Mouse (Mus musculus) lung, postnatal 0 days (tissue): ENCODE results near the gene Pjvk. TPM values are rescaled to one million over a fixed set of nuclear protein-coding genes. Genes with fewer than 3 reads are reported as not detected.
A peak's percentile ranks its signal among the peaks of the same experiment; 100 is the strongest.
"Not testable (repeated sequence)": the region's sequence is repeated elsewhere in the genome, so short reads cannot be mapped to it uniquely, and the experiment has no call there.

Experiments
- ATAC-seq: fragments of 200-750 bp; cut with Nextera tagmentation; 2 replicates; pipeline ENCODE4 v1.8.0; 2017; ENCODE audit warnings: moderate library complexity
- DNase-seq: peaks from one replicate; pipeline ENCODE4 v3.0.0-alpha.2; 2016; ENCODE audit warnings: low spot score
- H3K27ac ChIP-seq: fragments of 300-500 bp; sonication (generic); 2 replicates; pipeline ENCODE4 v1.5.1; 2014; ENCODE audit warnings: antibody characterized with exemption, mild to moderate bottlenecking, low read length, mixed read lengths
- H3K27me3 ChIP-seq: fragments of 300-500 bp; sonication (generic); replicated peaks from 2 replicates; pipeline ENCODE4 v1.6.1; 2014; ENCODE audit warnings: low read length, mixed read lengths; ENCODE audit not compliant: insufficient read depth
- H3K36me3 ChIP-seq: fragments of 300-500 bp; sonication (generic); 2 replicates; pipeline ENCODE4 v1.6.1; 2014; ENCODE audit warnings: low read length, mixed read lengths; ENCODE audit not compliant: insufficient read depth
- H3K4me1 ChIP-seq: fragments of 300-500 bp; sonication (generic); 2 replicates; pipeline ENCODE4 v1.6.1; 2014; ENCODE audit warnings: antibody characterized with exemption, low read depth, low read length, mixed read lengths; ENCODE audit not compliant: insufficient read depth
- H3K4me2 ChIP-seq: fragments of 300-500 bp; sonication (generic); replicated peaks from 2 replicates; pipeline ENCODE4 v1.6.1; 2014; ENCODE audit warnings: low read depth, mild to moderate bottlenecking, low read length, moderate library complexity, mixed read lengths
- H3K4me3 ChIP-seq: fragments of 300-500 bp; sonication (generic); 2 replicates; pipeline ENCODE4 v1.5.1; 2014; ENCODE audit warnings: low read depth, low read length
- H3K9ac ChIP-seq: fragments of 300-500 bp; sonication (generic); replicated peaks from 2 replicates; pipeline ENCODE4 v1.6.1; 2014; ENCODE audit warnings: low read depth, mild to moderate bottlenecking
- H3K9me3 ChIP-seq: fragments of 300-500 bp; sonication (generic); 2 replicates; pipeline ENCODE4 v1.6.1; 2016; ENCODE audit warnings: low read length, mixed read lengths
- CTCF ChIP-seq: IDR thresholded peaks from 2 replicates; pipeline ENCODE4 v1.5.1; 2016; ENCODE audit warnings: antibody characterized with exemption, mild to moderate bottlenecking
- EP300 ChIP-seq: IDR thresholded peaks from 2 replicates; pipeline ENCODE4 v1.6.1; 2016; ENCODE audit warnings: antibody characterized with exemption, mild to moderate bottlenecking, control low read depth
- WGBS: fragments of 180-500 bp; shearing (Covaris S2); extraction: QIAGEN DNeasy Blood & Tissue Kit; methylation state at CpG from one replicate; pipeline ENCODE4 v1.1.7; 2014; 5-methylcytosine and 5-hydroxymethylcytosine counted together
- polyA plus RNA-seq: library from polyadenylated mRNA; unstranded; fragments of >200 nt; fragmentation: Nextera tagmentation; extraction: Ambion mirVana; gene quantifications from 2 replicates; pipeline ENCODE4 v1.2.1, GENCODE M21; 2015

Pjvk gene
- polyA plus RNA-seq, 1 experiment from 2014 or later = 0.29 TPM

DNA sequence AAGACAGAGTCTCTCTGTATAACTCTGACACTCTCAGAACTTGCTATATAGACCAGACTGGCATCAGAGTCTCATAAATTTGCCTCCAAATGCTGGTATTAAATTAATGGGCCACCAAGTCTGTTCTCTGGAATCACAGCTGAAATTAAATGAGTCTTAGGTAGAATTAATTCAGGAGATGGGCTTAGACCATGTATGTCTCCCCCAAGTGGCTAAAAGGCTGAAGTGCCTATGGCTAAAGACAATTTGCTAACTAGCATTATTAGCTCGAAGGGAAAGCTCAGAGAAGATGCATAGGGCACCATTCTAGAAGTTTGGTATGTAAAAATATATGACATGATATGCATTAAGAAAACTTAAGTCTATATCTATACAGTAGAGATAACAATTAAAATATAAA lies 30.2 kb upstream of the Pjvk start:
- DNase-seq = peak; percentile 71
- Histone ChIP-seq H3K9me3 (no peaks in the 10 kb centered on the region), H3K4me2 (no peak overlapping the region), H3K27me3 (no peaks in the 10 kb centered on the region), H3K4me3 (no peak overlapping the region), H3K27ac (no peak overlapping the region), H3K9ac (no peak overlapping the region), H3K4me1 (no peaks in the 10 kb centered on the region), H3K36me3 (no peaks in the 10 kb centered on the region)
- ATAC-seq = peak; percentile 33; the same call in 1 of the 2 replicates
- peak; percentile 82 for TF ChIP-seq CTCF
- no peak for TF ChIP-seq EP300
- WGBS = 13% methylated on average over 1 of the region's 1 CpGs

DNA sequence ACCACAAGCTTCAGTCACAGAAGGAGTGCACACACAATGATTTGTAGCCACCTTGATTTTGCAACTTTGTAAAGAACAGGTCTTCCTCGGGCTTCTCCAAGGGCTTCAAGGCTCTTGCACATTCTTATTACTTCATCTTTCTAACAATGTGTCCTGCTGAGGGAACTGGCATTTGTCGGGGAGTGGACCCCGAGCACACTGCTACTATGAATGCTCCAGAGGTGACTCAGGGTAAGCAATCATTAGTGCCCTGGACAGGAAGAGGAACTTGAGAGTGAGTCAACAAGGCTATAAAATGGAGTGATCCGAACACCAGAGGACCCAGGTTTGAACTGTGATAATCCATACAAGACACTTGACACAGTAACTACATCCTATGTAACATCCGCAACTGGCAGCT lies 28.1 kb upstream of the Pjvk start:
- DNase-seq (no peak), ATAC-seq (no peak)
- Histone ChIP-seq H3K27ac (no peak overlapping the region), H3K9ac (no peak overlapping the region), H3K4me1 (no peaks in the 10 kb centered on the region), H3K27me3 (no peaks in the 10 kb centered on the region), H3K4me2 (no peak overlapping the region), H3K9me3 (no peaks in the 10 kb centered on the region), H3K36me3 (no peaks in the 10 kb centered on the region; the same call in 1 of the 2 replicates), H3K4me3 (no peak overlapping the region)
- WGBS = 71% methylated on average over 5 of the region's 5 CpGs
- TF ChIP-seq CTCF = no peak
- no peak for TF ChIP-seq EP300

DNA sequence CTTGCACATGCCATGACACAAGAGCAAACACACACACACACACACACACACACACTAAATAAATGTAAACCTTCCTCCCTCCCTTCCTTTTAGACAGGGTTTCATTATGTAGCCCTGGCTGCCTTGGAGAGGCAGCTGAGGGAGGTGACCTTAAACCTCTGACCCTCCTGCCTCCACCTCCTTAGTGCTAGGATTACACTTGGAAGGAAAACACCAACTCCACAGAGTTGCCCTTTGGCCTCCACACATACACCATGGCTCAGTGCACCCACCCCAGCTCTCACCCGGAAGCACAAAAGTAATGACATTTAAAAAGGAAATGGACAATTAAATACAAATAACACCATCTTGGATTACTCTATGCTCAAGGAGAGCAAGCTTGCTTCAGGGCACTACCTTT lies 26.6 kb upstream of the Pjvk start:
- Histone ChIP-seq H3K9ac (no peak overlapping the region), H3K9me3 (no peaks in the 10 kb centered on the region), H3K4me3 (no peak overlapping the region), H3K4me2 (no peak overlapping the region), H3K4me1 (no peaks in the 10 kb centered on the region), H3K36me3 (peaks cover 2% of the 10 kb centered on the region; the same call in 1 of the 2 replicates), H3K27ac (no peak overlapping the region), H3K27me3 (no peaks in the 10 kb centered on the region)
- DNase-seq (no peak), ATAC-seq (no peak)
- no peak for TF ChIP-seq EP300
- WGBS = 82% methylated on average over 1 of the region's 1 CpGs

DNA sequence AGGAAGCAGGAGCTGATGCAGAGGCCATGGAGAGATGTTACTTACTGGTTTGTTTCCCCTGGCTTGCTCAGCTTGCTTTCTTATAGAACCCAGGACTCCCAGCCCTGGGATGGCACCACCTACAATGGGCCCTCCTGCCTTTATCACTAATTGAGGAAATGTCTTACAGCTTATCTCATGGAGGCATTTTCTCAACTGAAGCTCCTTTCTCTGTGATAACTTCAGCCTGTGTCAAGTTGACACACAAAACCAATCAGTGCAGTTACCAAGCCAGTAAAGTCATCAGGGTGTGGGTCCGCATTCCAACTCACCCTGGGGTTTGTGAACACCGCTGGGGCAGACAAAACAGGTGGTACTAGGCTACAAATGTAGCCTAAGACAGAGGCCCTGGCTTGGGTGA lies 26.0 kb upstream of the Pjvk start:
- H3K9ac ChIP-seq, H3K4me2 ChIP-seq, DNase-seq, H3K27me3 ChIP-seq, H3K9me3 ChIP-seq, H3K4me1 ChIP-seq, ATAC-seq, H3K27ac ChIP-seq, H3K4me3 ChIP-seq, H3K36me3 ChIP-seq: not testable (repeated sequence)
- 90% methylated on average over 2 of the region's 2 CpGs for WGBS

DNA sequence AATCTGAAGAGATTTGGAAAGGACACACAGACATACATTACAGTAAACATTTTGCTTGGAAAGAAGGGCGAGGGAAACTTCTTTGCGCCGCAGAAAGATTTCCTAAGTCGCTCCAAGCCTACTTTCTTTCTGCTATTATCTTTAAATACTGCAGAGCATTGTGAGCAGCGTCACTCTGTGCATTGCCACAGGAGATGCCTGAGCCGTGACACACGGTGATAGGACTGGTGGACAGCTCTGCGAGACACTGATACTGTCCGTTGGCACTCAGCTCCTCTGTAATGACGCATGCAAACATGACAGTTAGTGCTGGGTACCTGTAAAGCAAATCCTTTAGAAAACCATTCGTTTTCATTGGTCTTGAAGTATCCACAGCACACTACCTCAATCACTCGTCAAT lies 18.0 kb upstream of the Pjvk start:
- Histone ChIP-seq H3K4me1 (no peaks in the 10 kb centered on the region), H3K4me2 (no peak overlapping the region), H3K4me3 (no peak overlapping the region), H3K9ac (no peak overlapping the region), H3K9me3 (no peaks in the 10 kb centered on the region), H3K36me3 (peaks cover 16% of the 10 kb centered on the region; the same call in 1 of the 2 replicates), H3K27me3 (no peaks in the 10 kb centered on the region), H3K27ac (no peak overlapping the region)
- TF ChIP-seq EP300 (no peak), CTCF (no peak)
- WGBS = 85% methylated on average over 12 of the region's 12 CpGs
- DNase-seq = no peak
- ATAC-seq = no peak

DNA sequence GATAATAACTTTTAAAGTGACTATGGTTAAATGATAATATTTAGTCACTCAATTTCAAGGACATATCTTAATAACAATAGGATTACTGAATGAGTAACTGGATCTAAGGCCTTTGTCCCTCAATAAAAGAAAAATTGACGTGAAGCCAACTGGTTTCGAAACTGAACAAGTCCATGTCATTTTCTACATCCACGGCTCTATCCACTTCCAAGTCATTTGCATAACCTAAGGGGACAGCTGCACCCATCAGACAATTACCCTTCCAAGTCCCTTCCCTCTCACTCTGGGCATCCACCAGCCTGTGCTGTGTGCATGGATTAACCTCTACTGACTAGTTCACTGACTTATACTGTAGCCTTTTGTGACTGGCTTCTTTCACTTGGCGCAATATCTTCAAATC lies 16.7 kb upstream of the Pjvk start:
- ATAC-seq (no peak), DNase-seq (no peak)
- H3K9ac ChIP-seq = no peak overlapping the region
- 89% methylated on average over 4 of the region's 4 CpGs for WGBS
- no peak overlapping the region for H3K4me2 ChIP-seq
- TF ChIP-seq EP300 (no peak), CTCF (no peak)
- no peak overlapping the region for H3K27ac ChIP-seq
- no peaks in the 10 kb centered on the region for H3K4me1 ChIP-seq
- H3K36me3 ChIP-seq = peaks cover 24% of the 10 kb centered on the region; the same call in 1 of the 2 replicates
- H3K9me3 ChIP-seq = no peaks in the 10 kb centered on the region
- H3K4me3 ChIP-seq = no peak overlapping the region
- H3K27me3 ChIP-seq = no peaks in the 10 kb centered on the region

DNA sequence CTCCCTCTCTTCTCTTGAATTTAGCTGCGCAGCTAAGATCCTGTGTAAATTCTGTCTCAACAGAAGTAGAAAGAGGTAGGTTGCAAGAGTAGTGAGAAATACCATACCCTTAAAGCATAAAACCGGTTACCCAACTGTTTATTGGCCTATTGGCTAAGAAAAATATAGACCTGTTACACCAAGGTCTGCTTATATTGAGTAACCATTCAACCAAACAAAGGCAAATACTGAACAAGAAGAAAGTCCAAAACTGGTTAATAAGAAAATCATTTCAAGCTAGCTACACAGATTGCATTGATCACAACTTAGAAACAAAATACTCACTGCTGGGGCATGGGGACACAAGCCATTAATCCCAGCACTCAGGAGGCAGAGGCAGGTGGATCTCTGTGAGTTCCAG lies 8.6 kb upstream of the Pjvk start:
- no peaks in the 10 kb centered on the region for H3K9me3 ChIP-seq
- no peak overlapping the region for H3K27ac ChIP-seq
- no peak overlapping the region for H3K4me2 ChIP-seq
- ATAC-seq = no peak
- H3K9ac ChIP-seq = no peak overlapping the region
- TF ChIP-seq CTCF = no peak
- no peak for TF ChIP-seq EP300
- H3K4me3 ChIP-seq = no peak overlapping the region
- H3K27me3 ChIP-seq = no peaks in the 10 kb centered on the region
- no peaks in the 10 kb centered on the region for H3K4me1 ChIP-seq
- peaks cover 21% of the 10 kb centered on the region; the same call in 1 of the 2 replicates for H3K36me3 ChIP-seq
- no peak for DNase-seq
- 92% methylated on average over 2 of the region's 2 CpGs for whole genome bisulfite sequencing
